12 mouse cellular contexts compared by ENCODE assay signal in the genomic region with DNA sequence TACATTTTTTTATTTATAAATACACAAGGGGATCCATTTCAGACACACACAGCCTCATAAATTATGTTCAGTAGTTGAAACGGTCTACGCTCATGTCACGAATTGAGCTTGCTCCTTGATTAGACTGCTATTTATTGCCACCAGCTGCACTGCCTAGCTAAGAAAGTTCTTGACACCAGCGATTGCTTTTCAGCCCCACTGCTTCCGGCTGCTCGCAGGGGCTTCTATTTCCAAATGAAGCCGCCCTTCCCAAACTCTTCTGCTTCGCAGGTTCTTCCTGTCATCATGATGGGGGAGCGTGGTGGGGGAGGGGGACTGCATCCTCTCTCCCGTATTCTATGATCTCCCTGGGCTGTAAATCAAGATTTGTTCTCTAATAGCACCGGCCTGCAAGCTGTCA.
DNase-seq lines count a peak whose midpoint lies in the region; ATAC-seq lines count a peak whose summit lies in the region.
"Had no signal": no experiment of that assay in that cellular context is flagged by ENCODE, and none has a peak within 500 bp of the region (broad histone marks: within the 10 kb centered on the region; RNA-seq: fewer than 3 reads in every experiment).

No protein-coding gene starts in this region.

- H3K4me2 ChIP-seq in heart, embryonic 15.5 days, result peak overlapping the region; percentile 51
- H3K4me2 ChIP-seq in embryonic facial prominence, embryonic 12.5 days (replicated peaks), result peak overlapping the region; percentile 30

- H3K4me3 ChIP-seq in heart, embryonic 15.5 days, result 0 out of 2 replicates have a peak overlapping the region, but pooled peaks have one; percentile 11
- H3K4me3 ChIP-seq in embryonic facial prominence, embryonic 12.5 days, result no peak overlapping the region
- H3K4me3 ChIP-seq: erythroblast, embryonic 14.5 days; megakaryocyte, embryonic 14.5 days had no signal

- no peaks in the 10 kb centered on the region for H3K27me3 ChIP-seq in heart, embryonic 15.5 days
- no peaks in the 10 kb centered on the region for H3K27me3 ChIP-seq in embryonic facial prominence, embryonic 12.5 days
- H3K27me3 ChIP-seq: CH12.LX; megakaryocyte, embryonic 14.5 days had no signal

- no peaks in the 10 kb centered on the region for H3K36me3 ChIP-seq in heart, embryonic 15.5 days
- no peaks in the 10 kb centered on the region for H3K36me3 ChIP-seq in embryonic facial prominence, embryonic 12.5 days

- no peak for DNase-seq in heart, adult 11 months
- DNase-seq in R1 (ENCODE audit: low read depth, low spot score), result peak; percentile 34
- DNase-seq in kidney, postnatal 36 days, result peak; percentile 8 to 30
- no peak for DNase-seq in adrenal gland, adult 8-10 months
- no peak for DNase-seq in adrenal gland, postnatal 14 days
- no peak for DNase-seq in urinary bladder, adult 18-20 months (ENCODE audit: low spot score in 2 of 2)
- DNase-seq: layer of hippocampus, postnatal 36 days had no signal

- peak overlapping the region; percentile 70 for H3K27ac ChIP-seq in heart, embryonic 15.5 days
- H3K27ac ChIP-seq in embryonic facial prominence, embryonic 12.5 days, result no peak overlapping the region

- H3K4me1 ChIP-seq in heart, embryonic 15.5 days (replicated peaks), result peaks cover 10% of the 10 kb centered on the region
- H3K4me1 ChIP-seq in embryonic facial prominence, embryonic 12.5 days, result peaks cover 12% of the 10 kb centered on the region; the same call in 1 of the 2 replicates
- H3K4me1 ChIP-seq: megakaryocyte, embryonic 14.5 days had no signal

- no peak overlapping the region for H3K9ac ChIP-seq in heart, embryonic 15.5 days
- H3K9ac ChIP-seq in embryonic facial prominence, embryonic 12.5 days, result no peak overlapping the region

- WGBS in heart, embryonic 15.5 days, result 18% methylated on average over 11 of the region's 11 CpGs
- 35% methylated on average over 11 of the region's 11 CpGs for WGBS in embryonic facial prominence, embryonic 12.5 days

- no peaks in the 10 kb centered on the region for H3K9me3 ChIP-seq in heart, embryonic 15.5 days (replicated peaks)
- H3K9me3 ChIP-seq in embryonic facial prominence, embryonic 12.5 days, result no peaks in the 10 kb centered on the region

- ATAC-seq in heart, embryonic 15.5 days (replicated peaks; ENCODE audit: insufficient number of reproducible peaks, insufficient read depth, low FRiP score, low read depth), result no peak; the same call in 1 of the 2 replicates
- ATAC-seq in embryonic facial prominence, embryonic 12.5 days (ENCODE audit: insufficient number of reproducible peaks, insufficient read depth, low FRiP score, low TSS enrichment), result no peak

Comparison
In these comparisons a context has a peak if more than half of its experiments do, and no peak if none do; other contexts are left out.
1. DNase-seq: peak in R1 (single experiment) and kidney, postnatal 36 days (2 of 2); none in heart, adult 11 months (single experiment), adrenal gland, adult 8-10 months (single experiment), adrenal gland, postnatal 14 days (single experiment) and urinary bladder, adult 18-20 months (0 of 2).